Mouse (Mus musculus): ENCODE results near the gene Olfr1242. TPM values are rescaled to one million over a fixed set of nuclear protein-coding genes. Genes with fewer than 3 reads are reported as not detected.

Olfr1242 gene
- polyA plus RNA-seq (2012; rRNA removed): not detected in 2 replicates

DNA sequence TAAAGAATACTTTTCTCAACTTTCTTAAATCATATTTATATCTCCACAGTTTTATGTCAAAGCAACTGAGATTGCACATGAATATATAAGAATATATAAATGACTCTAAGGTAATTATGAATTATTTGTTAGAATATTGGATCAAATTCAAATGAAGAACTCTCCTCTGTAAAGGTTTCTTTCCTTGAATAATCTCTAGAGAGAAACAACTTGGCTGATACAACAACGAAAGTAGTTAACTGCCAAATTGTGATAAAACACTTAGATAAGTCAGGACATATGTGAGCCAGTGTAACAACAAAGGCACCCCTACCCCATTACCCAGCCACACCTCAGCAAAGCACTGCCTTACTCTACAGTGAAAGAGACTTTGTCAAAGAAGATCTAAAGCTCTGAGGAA is at the start of gene Olfr1242:
Olfr1242 (minus strand) TSS at position 101 of the 400 bp plus-strand sequence.

DNA sequence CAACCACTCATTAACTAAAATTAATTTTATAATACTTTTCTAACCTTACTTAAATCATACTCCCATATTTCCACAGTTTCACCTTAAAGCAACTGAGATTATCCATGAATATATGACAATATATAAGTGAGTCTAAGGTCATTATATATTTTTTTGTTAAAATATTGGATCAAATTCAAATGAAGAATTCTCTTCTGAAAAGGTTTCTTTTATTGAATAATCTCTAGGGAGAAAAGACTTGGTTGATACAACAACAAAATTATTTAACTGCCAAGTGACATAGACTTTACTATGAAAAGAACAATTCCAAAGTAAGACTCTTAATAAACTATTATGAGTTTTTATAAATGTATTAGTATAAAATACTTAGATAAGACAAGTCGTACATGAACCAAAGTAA is 33.3 kb upstream of the Olfr1242 start, which contains the start of gene Olfr1243:
Olfr1243 (minus strand) TSS at position 101 of the 400 bp plus-strand sequence.

DNA sequence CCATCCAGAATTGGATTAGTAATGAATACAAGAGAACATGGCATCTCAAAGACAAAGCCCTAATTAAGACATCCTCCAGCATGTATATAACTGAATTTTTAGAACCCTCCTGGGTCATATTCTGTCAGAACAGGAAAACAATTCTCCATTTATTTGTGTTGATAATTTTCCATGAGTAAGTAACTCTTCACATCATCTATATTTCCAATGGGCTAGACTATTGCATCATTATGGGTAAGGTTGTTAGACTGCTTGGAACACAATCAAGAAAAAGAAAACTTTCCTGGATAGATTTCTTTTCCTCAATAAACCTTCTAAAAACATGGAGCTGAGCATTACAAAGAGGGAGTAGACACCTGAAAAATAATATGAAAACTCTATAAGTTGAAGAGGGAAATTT is 11.1 kb downstream of the Olfr1242 start, which contains the start of gene Olfr1241:
Olfr1241 (minus strand) TSS at position 101 of the 400 bp plus-strand sequence.

DNA sequence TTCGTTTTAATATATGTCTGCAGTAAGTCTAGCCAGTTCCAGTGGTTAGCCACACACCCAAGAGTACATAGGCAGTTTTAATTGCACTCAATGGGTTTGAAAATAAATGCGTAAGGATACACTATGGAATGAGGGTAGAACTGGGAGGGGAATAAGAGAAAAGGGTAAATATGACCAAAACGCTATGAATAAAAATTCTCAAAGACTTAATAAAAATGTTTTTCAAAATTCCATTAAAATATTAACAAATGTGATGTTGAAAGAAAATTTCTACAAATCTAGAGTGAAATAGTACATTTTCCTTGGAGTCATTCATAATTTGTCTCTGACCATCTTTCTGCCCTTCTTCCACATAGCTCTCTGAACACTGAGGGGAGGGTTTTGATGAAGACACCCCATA is 55.2 kb downstream of the Olfr1242 start, which contains the start of gene Olfr1240:
Olfr1240 (minus strand) TSS at position 101 of the 400 bp plus-strand sequence.

Other genes starting within 250 kb of the Olfr1242 start
- gene Olfr1228, start 244.3 kb downstream of the Olfr1242 start, polyA plus RNA-seq (2012; rRNA removed): not detected in 2 replicates
- not detected in 2 replicates for gene Olfr1229, start 210.3 kb downstream of the Olfr1242 start, polyA plus RNA-seq (2012; rRNA removed)
- gene Olfr1230, start 201.1 kb downstream of the Olfr1242 start, polyA plus RNA-seq (2012; rRNA removed): not detected in 2 replicates
- not detected in 2 replicates for gene Olfr1231, start 191.3 kb downstream of the Olfr1242 start, polyA plus RNA-seq (2012; rRNA removed)
- not detected in 2 replicates for gene Olfr1232, start 168.7 kb downstream of the Olfr1242 start, polyA plus RNA-seq (2012; rRNA removed)
- not detected in 2 replicates for gene Olfr1233, start 155.9 kb downstream of the Olfr1242 start, polyA plus RNA-seq (2012; rRNA removed)
- gene Olfr1234, start 133.5 kb downstream of the Olfr1242 start, polyA plus RNA-seq (2012; rRNA removed): not detected in 2 replicates
- not detected in 2 replicates for gene Olfr1238, start 88.7 kb downstream of the Olfr1242 start, polyA plus RNA-seq (2012; rRNA removed)
- not detected in 2 replicates for gene Olfr1239, start 77.9 kb downstream of the Olfr1242 start, polyA plus RNA-seq (2012; rRNA removed)
- not detected in 2 replicates for gene Olfr1240, start 55.3 kb downstream of the Olfr1242 start, polyA plus RNA-seq (2012; rRNA removed)
- not detected in 2 replicates for gene Olfr1241, start 11.2 kb downstream of the Olfr1242 start, polyA plus RNA-seq (2012; rRNA removed)
- not detected in 2 replicates for gene Olfr1243, start 33.2 kb upstream of the Olfr1242 start, polyA plus RNA-seq (2012; rRNA removed)
- not detected in 2 replicates for gene Olfr1245, start 80.1 kb upstream of the Olfr1242 start, polyA plus RNA-seq (2012; rRNA removed)
- not detected in 2 replicates for gene Olfr1246, start 94.8 kb upstream of the Olfr1242 start, polyA plus RNA-seq (2012; rRNA removed)
- gene Olfr1247, start 115.8 kb upstream of the Olfr1242 start, polyA plus RNA-seq (2012; rRNA removed): not detected in 2 replicates
- not detected in 2 replicates for gene Olfr1248, start 119.9 kb upstream of the Olfr1242 start, polyA plus RNA-seq (2012; rRNA removed)
- not detected in 2 replicates for gene Olfr1249, start 136.6 kb upstream of the Olfr1242 start, polyA plus RNA-seq (2012; rRNA removed)
- 0.01 TPM in 1 of 2 replicates, not detected in the other for gene Olfr1250, start 163.1 kb upstream of the Olfr1242 start, polyA plus RNA-seq (2012; rRNA removed)
- not detected in 2 replicates for gene Olfr1251, start 173.6 kb upstream of the Olfr1242 start, polyA plus RNA-seq (2012; rRNA removed)
- gene Olfr1252, start 226.7 kb upstream of the Olfr1242 start, polyA plus RNA-seq (2012; rRNA removed): not detected in 2 replicates